Mouse (Mus musculus): ENCODE data around the gene P2rx7. TPM values are rescaled to one million over a fixed set of nuclear protein-coding genes. Genes with fewer than 3 reads are reported as not detected.

The P2rx7 gene
- polyA plus RNA-seq, 1 experiment = 27.7 TPM

DNA sequence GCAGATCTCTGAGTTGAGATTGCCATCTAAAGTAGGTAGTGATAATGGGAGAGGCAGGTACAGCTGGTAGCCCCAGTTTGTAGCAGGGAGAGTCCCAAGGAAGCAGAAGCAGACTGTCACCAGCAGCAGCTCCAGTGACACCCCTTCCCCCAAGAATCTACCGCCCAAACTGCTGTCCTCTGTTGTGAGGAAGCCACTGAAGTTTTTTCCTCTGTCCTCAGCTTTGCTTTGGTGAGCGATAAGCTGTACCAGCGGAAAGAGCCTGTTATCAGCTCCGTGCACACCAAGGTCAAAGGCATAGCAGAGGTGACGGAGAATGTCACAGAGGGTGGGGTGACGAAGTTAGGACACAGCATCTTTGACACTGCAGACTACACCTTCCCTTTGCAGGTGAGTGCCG is 8.8 kb downstream of the P2rx7 start:
- 15% methylated on average over 7 of the region's 7 CpGs for WGBS
- no peak for DNase-seq (ENCODE audit: low read depth in 1 of 2, low spot score in 2 of 2)

DNA sequence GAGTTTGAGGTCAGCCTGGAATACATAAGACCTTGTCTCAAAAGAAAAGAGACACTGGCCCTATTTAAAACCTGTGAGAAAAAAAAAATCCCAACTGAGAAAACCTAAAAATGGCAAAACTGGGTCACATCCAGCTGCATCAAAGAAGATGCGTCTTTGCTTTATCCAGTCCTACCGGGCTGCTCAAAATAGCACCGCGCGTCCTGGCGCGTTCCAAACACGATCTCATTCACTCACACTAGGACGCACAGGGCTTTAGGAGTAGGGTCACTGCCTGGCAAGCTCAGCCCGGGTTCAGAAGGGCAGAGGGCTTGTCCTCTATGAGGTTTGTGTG is 9.4 kb downstream of the P2rx7 start:
- H3K4me3 ChIP-seq (ENCODE audit: extremely low read depth, insufficient read depth, insufficient read length) = peak overlapping the region; percentile 37; the same call in 1 of the 2 replicates
- WGBS = 10% methylated on average over 10 of the region's 10 CpGs
- H3K27ac ChIP-seq (ENCODE audit: insufficient read depth, low read length) = peak overlapping the region; percentile 54
- H3K36me3 ChIP-seq (ENCODE audit: control insufficient read depth, insufficient read depth, low read length) = no peaks in the 10 kb centered on the region
- H3K4me1 ChIP-seq (ENCODE audit: control insufficient read depth, insufficient read depth, insufficient read length) = peaks cover 22% of the 10 kb centered on the region; the same call in 1 of the 2 replicates
- no peaks in the 10 kb centered on the region for H3K27me3 ChIP-seq (ENCODE audit: control insufficient read depth, insufficient read depth, low read length)
- DNase-seq (ENCODE audit: low read depth in 1 of 2, low spot score in 2 of 2) = no peak
- TF ChIP-seq CTCF (IDR thresholded peaks at IDR 0.05; ENCODE audit: extremely low read depth, insufficient read depth, insufficient read length, insufficient replicate concordance) = no peak

More for the DNA sequence above, 8.8 kb downstream of the P2rx7 start:
- no peaks in the 10 kb centered on the region for H3K27me3 ChIP-seq (ENCODE audit: control insufficient read depth, insufficient read depth, low read length)
- H3K27ac ChIP-seq (ENCODE audit: insufficient read depth, low read length) = peak overlapping the region; percentile 20; the same call in 1 of the 2 replicates
- peaks cover 22% of the 10 kb centered on the region; the same call in 1 of the 2 replicates for H3K4me1 ChIP-seq (ENCODE audit: control insufficient read depth, insufficient read depth, insufficient read length)
- no peaks in the 10 kb centered on the region for H3K36me3 ChIP-seq (ENCODE audit: control insufficient read depth, insufficient read depth, low read length)
- TF ChIP-seq POLR2A (IDR thresholded peaks at IDR 0.05; ENCODE audit: low read depth, low read length) (no peak), CTCF (IDR thresholded peaks at IDR 0.05; ENCODE audit: extremely low read depth, insufficient read depth, insufficient read length, insufficient replicate concordance) (no peak)
- no peak overlapping the region for H3K4me3 ChIP-seq (ENCODE audit: extremely low read depth, insufficient read depth, insufficient read length)

DNA sequence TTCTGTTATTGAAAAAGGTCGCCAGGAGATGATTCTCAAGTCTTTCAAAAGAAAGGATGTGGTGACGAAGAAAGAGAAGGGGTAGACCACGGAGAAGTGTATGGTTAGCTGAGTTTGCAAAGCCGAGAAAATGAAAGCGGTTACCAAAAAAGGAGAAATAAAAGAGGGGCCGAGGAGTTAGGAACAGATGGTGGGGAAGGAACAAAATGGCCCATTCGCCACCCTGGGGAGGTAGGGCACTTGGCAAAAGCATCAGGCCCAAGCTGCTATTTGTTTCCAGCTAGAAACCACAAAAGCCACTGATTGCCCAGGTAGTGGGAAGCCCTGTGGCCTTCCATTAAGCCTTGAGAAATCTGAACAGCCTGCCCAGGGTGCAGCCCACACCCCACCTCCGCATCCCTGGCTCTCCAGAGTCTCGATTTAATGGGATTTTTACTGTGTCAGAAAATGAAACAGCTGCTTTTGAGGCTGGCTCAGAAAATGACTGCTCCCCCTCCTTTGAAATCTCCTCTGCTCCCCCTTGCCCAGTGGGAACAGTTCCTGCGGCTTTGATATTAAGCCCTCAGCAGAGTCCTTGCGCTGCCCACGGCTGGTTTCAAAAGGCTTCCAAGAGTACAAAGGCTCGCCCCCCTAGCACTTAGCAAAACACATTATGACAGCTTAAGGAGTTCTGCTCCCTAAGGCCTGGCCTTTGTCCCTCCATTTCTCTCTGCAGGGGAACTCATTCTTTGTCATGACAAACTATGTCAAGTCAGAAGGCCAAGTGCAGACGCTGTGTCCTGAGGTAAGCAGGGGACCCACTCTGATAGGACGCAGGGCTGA is 9.9 kb downstream of the P2rx7 start:
- Histone ChIP-seq H3K4me3 (ENCODE audit: extremely low read depth, insufficient read depth, insufficient read length) (peak overlapping the region; percentile 37; the same call in 1 of the 2 replicates), H3K36me3 (ENCODE audit: control insufficient read depth, insufficient read depth, low read length) (no peaks in the 10 kb centered on the region), H3K27me3 (ENCODE audit: control insufficient read depth, insufficient read depth, low read length) (no peaks in the 10 kb centered on the region), H3K4me1 (ENCODE audit: control insufficient read depth, insufficient read depth, insufficient read length) (peaks cover 22% of the 10 kb centered on the region; the same call in 1 of the 2 replicates), H3K27ac (ENCODE audit: insufficient read depth, low read length) (peak overlapping the region; percentile 54)
- peak; percentile 7 to 54 for DNase-seq (ENCODE audit: low read depth in 1 of 2, low spot score in 2 of 2)
- TF ChIP-seq CTCF (IDR thresholded peaks at IDR 0.05; ENCODE audit: extremely low read depth, insufficient read depth, insufficient read length, insufficient replicate concordance) (no peak), POLR2A (IDR thresholded peaks at IDR 0.05; ENCODE audit: low read depth, low read length) (no peak)
- WGBS = 22% methylated on average over 15 of the region's 15 CpGs

DNA sequence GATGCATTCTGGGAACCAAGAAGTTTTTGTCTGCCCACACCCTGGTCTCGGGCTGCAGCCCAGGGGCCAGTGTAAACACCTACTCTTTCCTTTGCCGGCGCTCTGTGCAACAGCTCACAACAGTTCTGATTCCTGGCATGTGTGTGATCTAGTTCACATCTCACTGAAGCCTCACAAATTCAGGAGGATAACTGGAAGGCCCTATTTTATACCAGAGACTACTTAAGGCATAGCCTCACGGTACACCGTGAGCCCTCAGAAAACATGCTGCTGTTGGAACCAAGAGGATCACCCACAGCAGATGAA is 10.5 kb downstream of the P2rx7 start:
- WGBS = 69% methylated on average over 5 of the region's 5 CpGs
- H3K4me1 ChIP-seq (ENCODE audit: control insufficient read depth, insufficient read depth, insufficient read length) = peaks cover 22% of the 10 kb centered on the region; the same call in 1 of the 2 replicates
- H3K4me3 ChIP-seq (ENCODE audit: extremely low read depth, insufficient read depth, insufficient read length) = no peak overlapping the region
- TF ChIP-seq CTCF (IDR thresholded peaks at IDR 0.05; ENCODE audit: extremely low read depth, insufficient read depth, insufficient read length, insufficient replicate concordance) (no peak), POLR2A (IDR thresholded peaks at IDR 0.05; ENCODE audit: low read depth, low read length) (no peak)
- peak overlapping the region; percentile 13; the same call in 1 of the 2 replicates for H3K27ac ChIP-seq (ENCODE audit: insufficient read depth, low read length)
- no peaks in the 10 kb centered on the region for H3K36me3 ChIP-seq (ENCODE audit: control insufficient read depth, insufficient read depth, low read length)
- peak in 1 of 2 experiments; percentile 8 for DNase-seq (ENCODE audit: low read depth in 1 of 2, low spot score in 2 of 2)
- no peaks in the 10 kb centered on the region for H3K27me3 ChIP-seq (ENCODE audit: control insufficient read depth, insufficient read depth, low read length)

DNA sequence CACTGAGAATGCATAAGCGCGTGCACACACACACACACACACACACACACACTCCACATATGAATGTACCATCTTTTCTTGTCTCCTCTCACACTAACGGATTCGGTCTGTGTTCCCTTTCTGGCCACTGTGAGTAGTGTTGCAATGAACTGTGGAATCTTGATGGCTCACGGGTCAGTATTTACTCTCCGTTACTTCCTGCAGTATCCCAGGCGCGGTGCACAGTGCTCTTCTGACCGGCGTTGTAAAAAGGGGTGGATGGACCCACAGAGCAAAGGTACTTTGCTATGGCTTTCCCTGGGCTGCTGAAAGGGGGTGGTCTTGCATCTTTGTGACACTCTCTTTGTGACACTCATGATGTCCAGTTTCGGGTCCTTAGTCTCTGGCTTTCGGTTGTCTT is 13.1 kb downstream of the P2rx7 start:
- H3K36me3 ChIP-seq (ENCODE audit: control insufficient read depth, insufficient read depth, low read length) = no peaks in the 10 kb centered on the region
- DNase-seq (ENCODE audit: low read depth in 1 of 2, low spot score in 2 of 2) = no peak
- H3K4me3 ChIP-seq (ENCODE audit: extremely low read depth, insufficient read depth, insufficient read length) = no peak overlapping the region
- no peak overlapping the region for H3K27ac ChIP-seq (ENCODE audit: insufficient read depth, low read length)
- 94% methylated on average over 12 of the region's 12 CpGs for WGBS
- no peak for TF ChIP-seq CTCF (IDR thresholded peaks at IDR 0.05; ENCODE audit: extremely low read depth, insufficient read depth, insufficient read length, insufficient replicate concordance)
- no peak for TF ChIP-seq POLR2A (IDR thresholded peaks at IDR 0.05; ENCODE audit: low read depth, low read length)
- no peaks in the 10 kb centered on the region for H3K27me3 ChIP-seq (ENCODE audit: control insufficient read depth, insufficient read depth, low read length)
- H3K4me1 ChIP-seq (ENCODE audit: control insufficient read depth, insufficient read depth, insufficient read length) = peaks cover 18% of the 10 kb centered on the region; the same call in 1 of the 2 replicates

DNA sequence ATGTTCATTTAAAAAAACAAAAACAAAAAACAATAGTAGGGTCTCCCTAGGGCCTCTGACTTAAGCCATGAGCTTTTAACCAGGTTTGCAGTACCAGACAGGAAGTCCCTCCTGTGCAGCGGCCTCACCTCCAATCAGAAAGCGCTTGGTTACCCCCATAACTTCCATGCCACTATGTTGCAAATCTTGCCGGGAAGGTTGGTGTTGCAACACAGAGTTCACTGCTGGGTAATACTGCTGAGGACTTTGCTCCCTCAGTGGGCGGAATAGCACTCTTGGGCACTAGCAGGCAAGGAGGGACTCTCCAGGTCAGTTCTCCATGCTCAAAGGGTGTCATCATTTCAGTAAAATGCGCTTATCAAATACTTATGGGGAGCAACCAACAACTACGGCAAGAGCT is 18.8 kb downstream of the P2rx7 start:
- no peaks in the 10 kb centered on the region for H3K4me1 ChIP-seq (ENCODE audit: control insufficient read depth, insufficient read depth, insufficient read length)
- no peak for DNase-seq (ENCODE audit: low read depth in 1 of 2, low spot score in 2 of 2)
- TF ChIP-seq CTCF (IDR thresholded peaks at IDR 0.05; ENCODE audit: extremely low read depth, insufficient read depth, insufficient read length, insufficient replicate concordance) (no peak), POLR2A (IDR thresholded peaks at IDR 0.05; ENCODE audit: low read depth, low read length) (no peak)
- no peak overlapping the region for H3K27ac ChIP-seq (ENCODE audit: insufficient read depth, low read length)
- H3K4me3 ChIP-seq (ENCODE audit: extremely low read depth, insufficient read depth, insufficient read length) = no peak overlapping the region
- no peaks in the 10 kb centered on the region for H3K27me3 ChIP-seq (ENCODE audit: control insufficient read depth, insufficient read depth, low read length)
- WGBS = 91% methylated on average over 6 of the region's 6 CpGs
- 0 out of 2 replicates have a peak, but pooled peaks cover 3% of the 10 kb centered on the region for H3K36me3 ChIP-seq (ENCODE audit: control insufficient read depth, insufficient read depth, low read length)

DNA sequence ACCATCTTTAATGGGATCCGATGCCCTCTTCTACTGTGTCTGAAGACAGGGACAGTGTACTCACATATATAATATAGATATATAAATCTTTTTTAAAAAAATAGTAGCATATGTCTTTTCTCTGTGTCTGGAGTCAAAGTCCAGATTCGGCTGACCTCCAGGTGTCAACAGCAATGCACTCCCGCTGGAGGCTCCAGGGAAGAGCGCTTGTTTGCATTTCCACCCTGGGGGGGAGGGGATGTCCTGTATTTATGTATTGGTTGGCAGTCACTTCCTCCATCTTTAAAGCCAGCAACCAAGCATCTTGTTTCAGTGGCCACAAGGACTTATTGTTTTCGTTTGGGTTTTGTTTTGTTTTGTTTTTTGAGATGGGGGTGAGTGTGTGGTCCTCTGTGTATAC is 21.3 kb downstream of the P2rx7 start:
- Histone ChIP-seq H3K36me3 (ENCODE audit: control insufficient read depth, insufficient read depth, low read length) (0 out of 2 replicates have a peak, but pooled peaks cover 3% of the 10 kb centered on the region), H3K27me3 (ENCODE audit: control insufficient read depth, insufficient read depth, low read length) (no peaks in the 10 kb centered on the region), H3K4me1 (ENCODE audit: control insufficient read depth, insufficient read depth, insufficient read length) (peaks cover 10% of the 10 kb centered on the region; the same call in 1 of the 2 replicates), H3K27ac (ENCODE audit: insufficient read depth, low read length) (no peak overlapping the region), H3K4me3 (ENCODE audit: extremely low read depth, insufficient read depth, insufficient read length) (no peak overlapping the region)
- TF ChIP-seq POLR2A (IDR thresholded peaks at IDR 0.05; ENCODE audit: low read depth, low read length) (no peak), CTCF (IDR thresholded peaks at IDR 0.05; ENCODE audit: extremely low read depth, insufficient read depth, insufficient read length, insufficient replicate concordance) (no peak)
- WGBS = 88% methylated on average over 5 of the region's 5 CpGs
- no peak for DNase-seq (ENCODE audit: low read depth in 1 of 2, low spot score in 2 of 2)

All from spleen, adult 2 months (tissue).